Mouse (Mus musculus) gastrocnemius, postnatal 25 days (tissue): ENCODE data around the gene Tagap. TPM values are rescaled to one million over a fixed set of nuclear protein-coding genes. Genes with fewer than 3 reads are reported as not detected.

Source experiments
- DNase-seq: peaks from one replicate; pipeline ENCODE4 v3.0.0; 2022
- long read RNA-seq, 2 experiments: library from polyadenylated mRNA; stranded (forward); transcript quantifications; one replicate each; pipeline ENCODE4 v2.0.0; 2021
- total RNA-seq, 2 experiments: library from RNA; stranded (reverse); gene quantifications; 1 replicate in 1 of 2; 2 replicates in 1 of 2; pipeline ENCODE4 v1.2.3; 2021

Tagap gene
- 1 to 10 TPM; 1.8 TPM for total RNA-seq
- long read RNA-seq, experiment 1, partial matches to known transcripts, result 0 of 23 reads
- long read RNA-seq, experiment 1, other reads (novel, unspliced or antisense), result 23 of 23 reads
- long read RNA-seq, experiment 2, partial matches to known transcripts, result 19 of 19 reads
- long read RNA-seq, experiment 2, other reads (novel, unspliced or antisense), result 0 of 19 reads

GRCm38 (mm10) chr17:7925413-7926160 lies at the start of gene Tagap:
Gene Tagap, plus strand, starts transcription at chr17:7926000.
- DNase-seq, result no peak

GRCm38 (mm10) chr17:7876541-7876940 lies 49.3 kb upstream of the Tagap start:
- DNase-seq, result no peak

- no peak for DNase-seq
Measured at GRCm38 (mm10) chr17:7877191-7877764, 48.5 kb upstream of the Tagap start.

- no peak for DNase-seq
Measured at GRCm38 (mm10) chr17:7877878-7878277, 47.9 kb upstream of the Tagap start.

GRCm38 (mm10) chr17:7879529-7879928 lies 46.3 kb upstream of the Tagap start:
- no peak for DNase-seq

GRCm38 (mm10) chr17:7883126-7883525 lies 42.7 kb upstream of the Tagap start:
- DNase-seq, result no peak

- DNase-seq, result no peak
Measured at GRCm38 (mm10) chr17:7884606-7885005, 41.2 kb upstream of the Tagap start.

GRCm38 (mm10) chr17:7887071-7887815 lies 38.6 kb upstream of the Tagap start:
- DNase-seq, result no peak

- no peak for DNase-seq
Measured at GRCm38 (mm10) chr17:7888291-7888690, 37.5 kb upstream of the Tagap start.

GRCm38 (mm10) chr17:7889026-7889425 lies 36.8 kb upstream of the Tagap start:
- DNase-seq, result no peak

GRCm38 (mm10) chr17:7892676-7893075 lies 33.1 kb upstream of the Tagap start:
- no peak for DNase-seq

GRCm38 (mm10) chr17:7894094-7894493 lies 31.7 kb upstream of the Tagap start:
- no peak for DNase-seq

GRCm38 (mm10) chr17:7896047-7896635 lies 29.7 kb upstream of the Tagap start:
- DNase-seq, result no peak

GRCm38 (mm10) chr17:7897120-7897519 lies 28.7 kb upstream of the Tagap start:
- no peak for DNase-seq

GRCm38 (mm10) chr17:7897756-7898155 lies 28.0 kb upstream of the Tagap start:
- no peak for DNase-seq

GRCm38 (mm10) chr17:7899233-7899632 lies 26.6 kb upstream of the Tagap start:
- DNase-seq, result no peak

GRCm38 (mm10) chr17:7899961-7900360 lies 25.8 kb upstream of the Tagap start:
- DNase-seq, result no peak

GRCm38 (mm10) chr17:7901536-7901935 lies 24.3 kb upstream of the Tagap start:
- DNase-seq, result no peak

GRCm38 (mm10) chr17:7902362-7902761 lies 23.4 kb upstream of the Tagap start:
- DNase-seq, result no peak

GRCm38 (mm10) chr17:7904992-7905391 lies 20.8 kb upstream of the Tagap start:
- no peak for DNase-seq

- DNase-seq, result no peak
Measured at GRCm38 (mm10) chr17:7905936-7906685, 19.7 kb upstream of the Tagap start.
